Mouse (Mus musculus) CH12.LX (cell line): Measurements from ENCODE around the gene Myom3. TPM values are rescaled to one million over a fixed set of nuclear protein-coding genes. Genes with fewer than 3 reads are reported as not detected.

Experiments
- DNase-seq: peaks from one replicate; pipeline ENCODE4 v3.0.0-alpha.2; 2013; ENCODE audit errors: extremely low read depth
- H3K27ac ChIP-seq: 2 replicates; pipeline ENCODE4 v1.5.1; 2012; ENCODE audit warnings: low read depth, mild to moderate bottlenecking, control low read depth, moderate library complexity; ENCODE audit not compliant: insufficient read depth
- H3K27me3 ChIP-seq: replicated peaks from 2 replicates; pipeline ENCODE3; 2012; ENCODE audit warnings: inconsistent platforms
- H3K36me3 ChIP-seq, 2 experiments: replicated peaks in 1 of 2; 2 replicates each; pipeline versions ENCODE3 to v1.6.1; 2012; ENCODE audit warnings: inconsistent platforms in 1 of 2, low read length in 1 of 2, mild to moderate bottlenecking in 1 of 2, mixed read lengths in 1 of 2, moderate library complexity in 1 of 2; ENCODE audit not compliant: control insufficient read depth in 1 of 2, insufficient read depth in 1 of 2
- H3K4me1 ChIP-seq, 2 experiments: 2 replicates each; pipeline ENCODE4 v1.6.1; 2012; ENCODE audit warnings: inconsistent platforms in 1 of 2, moderate library complexity in 1 of 2; ENCODE audit not compliant: insufficient read depth in 2 of 2, control insufficient read depth in 1 of 2
- H3K4me2 ChIP-seq: 2 replicates; pipeline ENCODE4 v1.6.1; 2012; ENCODE audit warnings: low read depth, mild to moderate bottlenecking, control low read depth; ENCODE audit not compliant: poor library complexity, insufficient read depth, severe bottlenecking
- H3K4me3 ChIP-seq, 3 experiments: fragments of 150-350 bp in 1 of 3; sonication (generic) in 1 of 3; replicated peaks in 1 of 3; 2 replicates each; pipeline versions ENCODE3 to v1.5.1; 2011 to 2012; ENCODE audit warnings: low read depth in 2 of 3, low read length in 2 of 3, mild to moderate bottlenecking in 2 of 3, moderate library complexity in 2 of 3, control low read depth in 1 of 3, improper control_type of control experiment in 1 of 3, inconsistent platforms in 1 of 3, mixed read lengths in 1 of 3; ENCODE audit not compliant: poor library complexity in 1 of 3
- H3K79me2 ChIP-seq: replicated peaks from 2 replicates; pipeline ENCODE4 v1.6.1; 2012; ENCODE audit warnings: mild to moderate bottlenecking, moderate library complexity; ENCODE audit not compliant: control insufficient read depth, poor library complexity, insufficient read depth, severe bottlenecking; ENCODE audit errors: extremely low read depth
- H3K9ac ChIP-seq: 2 replicates; pipeline ENCODE4 v1.6.1; 2012; ENCODE audit warnings: low read depth, mild to moderate bottlenecking, control low read depth, moderate library complexity; ENCODE audit not compliant: insufficient read depth
- H3K9me3 ChIP-seq: replicated peaks from 2 replicates; pipeline ENCODE3; 2012; ENCODE audit warnings: low read length, inconsistent platforms, mixed read lengths
- BHLHE40 ChIP-seq: IDR thresholded peaks from 2 replicates; pipeline ENCODE4 v1.6.1; 2011; ENCODE audit warnings: mild to moderate bottlenecking, low read depth, low read length, improper control_type of control experiment
- CHD1 ChIP-seq: IDR thresholded peaks from 2 replicates; pipeline ENCODE4 v1.6.1; 2012; ENCODE audit warnings: low read depth, low read length, improper control_type of control experiment, inconsistent platforms
- CTCF ChIP-seq, 2 experiments: IDR thresholded peaks in 1 of 2; conservative IDR thresholded peaks in 1 of 2; 2 replicates each; pipeline ENCODE4 v1.5.1; 2011 to 2012; ENCODE audit warnings: low read depth in 2 of 2, low read length in 2 of 2, improper control_type of control experiment in 1 of 2, inconsistent platforms in 1 of 2, mild to moderate bottlenecking in 1 of 2, moderate library complexity in 1 of 2
- E2F4 ChIP-seq: IDR thresholded peaks from 2 replicates; pipeline ENCODE4 v1.6.1; 2011; ENCODE audit warnings: low read depth, low read length, improper control_type of control experiment; ENCODE audit not compliant: insufficient replicate concordance
- ELF1 ChIP-seq: IDR thresholded peaks from 2 replicates; pipeline ENCODE4 v1.6.1; 2014; ENCODE audit warnings: low read depth, mild to moderate bottlenecking, inconsistent platforms, low read length, improper control_type of control experiment
- EP300 ChIP-seq: IDR thresholded peaks from 2 replicates; pipeline ENCODE4 v1.6.1; 2011; ENCODE audit warnings: low read length, improper control_type of control experiment
- HCFC1 ChIP-seq: IDR thresholded peaks from 2 replicates; pipeline ENCODE4 v1.6.1; 2012; ENCODE audit warnings: low read depth, mild to moderate bottlenecking, inconsistent platforms, low read length, improper control_type of control experiment
- JUN ChIP-seq: IDR thresholded peaks from 2 replicates; pipeline ENCODE4 v1.6.1; 2011; ENCODE audit warnings: low read depth, mild to moderate bottlenecking, low read length, improper control_type of control experiment, moderate library complexity; ENCODE audit not compliant: insufficient read depth
- MAFK ChIP-seq: IDR thresholded peaks from 2 replicates; pipeline ENCODE4 v1.6.1; 2011; ENCODE audit warnings: low read length, improper control_type of control experiment; ENCODE audit not compliant: insufficient replicate concordance
- MAX ChIP-seq: IDR thresholded peaks from 2 replicates; pipeline ENCODE4 v1.6.1; 2011; ENCODE audit warnings: low read length, improper control_type of control experiment
- NELFE ChIP-seq: IDR thresholded peaks from 2 replicates; pipeline ENCODE4 v1.6.1; 2011; ENCODE audit warnings: low read depth, low read length, improper control_type of control experiment
- RCOR1 ChIP-seq: conservative IDR thresholded peaks from 2 replicates; pipeline ENCODE4 v1.6.1; 2012; ENCODE audit warnings: low read depth, mild to moderate bottlenecking, inconsistent platforms, low read length, improper control_type of control experiment
- SIN3A ChIP-seq: IDR thresholded peaks from 2 replicates; pipeline ENCODE4 v1.6.1; 2012; ENCODE audit warnings: low read length, improper control_type of control experiment, inconsistent platforms
- SMC3 ChIP-seq: IDR thresholded peaks from 2 replicates; pipeline ENCODE4 v1.6.1; 2011; ENCODE audit warnings: low read depth, low read length, improper control_type of control experiment
- TBP ChIP-seq: conservative IDR thresholded peaks from 2 replicates; pipeline ENCODE4 v1.6.1; 2011; ENCODE audit warnings: low read depth, low read length, improper control_type of control experiment
- USF1 ChIP-seq: IDR thresholded peaks from 2 replicates; pipeline ENCODE4 v1.6.1; 2014; ENCODE audit warnings: low read depth, mild to moderate bottlenecking, inconsistent platforms, low read length, improper control_type of control experiment
- USF2 ChIP-seq: conservative IDR thresholded peaks from 2 replicates; pipeline ENCODE4 v1.6.1; 2011; ENCODE audit warnings: low read depth, low read length, improper control_type of control experiment
- ZC3H11A ChIP-seq: IDR thresholded peaks from 2 replicates; pipeline ENCODE4 v1.6.1; 2012; ENCODE audit warnings: low read depth, mild to moderate bottlenecking, inconsistent platforms, low read length, improper control_type of control experiment
- ZKSCAN1 ChIP-seq: IDR thresholded peaks from 2 replicates; pipeline ENCODE4 v1.6.1; 2012; ENCODE audit warnings: low read depth, inconsistent platforms, low read length, improper control_type of control experiment, borderline replicate concordance
- dilution Hi-C: fragments of 300-500 bp; cut with MboI; formaldehyde crosslinking; loops from 2 replicates; pipeline ENCODE4 v1.14.3; 2020; ENCODE audit warnings: low sequenced_read_pairs; ENCODE audit not compliant: extremely low pct_unique_long_range_greater_than_20kb, extremely low pct_ligation_motif_present
- in situ Hi-C: fragments of 300-500 bp; cut with MboI; formaldehyde crosslinking; loops from 3 replicates; pipeline ENCODE4 v1.14.3; 2019; ENCODE audit warnings: low sequenced_read_pairs, low pct_ligation_motif_present, low pct_unique_long_range_greater_than_20kb, mixed read lengths
- polyA plus RNA-seq: library from polyadenylated mRNA; unstranded; fragments of >175 nt; gene quantifications from 2 replicates; pipeline ENCODE4 v1.2.1, GENCODE M21; 2012; ENCODE audit warnings: low read depth; ENCODE audit not compliant: insufficient read length
- total RNA-seq, 2 experiments: library from RNA; depleted of rRNA; stranded (reverse); fragments of 300-350 nt in 1 of 2; fragments of >200 nt in 1 of 2; gene quantifications; 2 replicates each; pipeline ENCODE4 v1.2.3; 2012 to 2014

Myom3 gene
- total and polyA plus RNA-seq, 3 experiments = 0.04 TPM; not detected in 2

DNA sequence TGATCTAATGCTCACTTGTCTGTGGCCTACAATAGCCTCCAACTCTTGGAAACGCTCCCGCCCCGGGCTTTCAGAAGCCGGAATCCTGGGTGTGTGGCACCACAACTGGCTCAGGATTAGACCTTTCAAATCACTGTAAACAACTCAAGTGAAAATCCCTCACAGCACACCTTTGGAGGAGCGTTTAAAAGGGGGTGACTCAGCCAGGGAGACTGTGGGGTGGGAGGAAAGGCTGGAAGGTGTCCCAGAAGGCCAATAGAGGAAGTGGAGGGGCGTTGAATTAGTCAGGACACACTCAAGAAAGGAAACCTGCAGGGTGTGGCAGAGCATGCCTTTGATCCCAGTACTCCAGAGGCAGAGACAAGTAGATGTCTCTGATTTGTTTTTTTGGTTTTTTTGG is 84.9 kb downstream of the Myom3 start:
- Histone ChIP-seq H3K9ac (no peak overlapping the region), H3K27me3 (peaks cover 6% of the 10 kb centered on the region), H3K36me3 (no peaks in the 10 kb centered on the region), H3K4me1 (no peaks in the 10 kb centered on the region), H3K4me3 (no peak overlapping the region), H3K27ac (no peak overlapping the region), H3K79me2 (no peaks in the 10 kb centered on the region), H3K4me2 (no peak overlapping the region), H3K9me3 (peaks cover 15% of the 10 kb centered on the region)
- TF ChIP-seq RCOR1 (no peak), MAFK (no peak), HCFC1 (no peak), SMC3 (no peak), MAX (no peak), USF2 (no peak), EP300 (no peak), CTCF (conservative IDR thresholded peaks at IDR 0.05 in 1 of 2, IDR thresholded peaks at IDR 0.05 in 1 of 2; ENCODE audit: low read depth in 2 of 2, low read length in 2 of 2) (no peak), E2F4 (no peak), ZC3H11A (no peak), NELFE (no peak), TBP (no peak), ELF1 (no peak), JUN (no peak), USF1 (no peak), ZKSCAN1 (no peak), BHLHE40 (no peak), SIN3A (no peak)
- in situ Hi-C loops (no loop called here), dilution Hi-C loops (no loop called here)
- no peak for DNase-seq

DNA sequence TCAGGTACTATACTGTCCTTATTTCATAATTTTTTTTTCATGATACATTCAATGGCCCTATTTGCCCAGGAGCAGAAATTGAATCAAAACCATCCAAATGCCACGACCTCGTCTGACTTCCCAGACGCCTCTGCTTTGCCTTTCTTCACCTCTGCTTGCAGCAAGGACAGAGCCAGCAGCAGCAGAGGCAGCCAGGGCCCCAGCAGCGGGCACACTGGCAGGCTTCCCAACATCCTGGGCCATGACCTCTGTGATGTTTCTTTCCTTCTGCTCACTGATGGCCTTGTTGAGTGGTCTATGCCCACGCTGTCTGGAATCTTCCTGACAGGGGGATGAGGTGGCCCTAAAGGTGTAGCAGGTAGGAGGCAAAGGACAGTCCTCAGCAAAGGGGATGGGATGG is 88.1 kb downstream of the Myom3 start:
- no peak for TF ChIP-seq ELF1
- TF ChIP-seq CHD1 = no peak
- no peak for TF ChIP-seq USF1
- TF ChIP-seq, all 38 proteins: peak for 0
- H3K4me2 ChIP-seq = no peak overlapping the region
- no peaks in the 10 kb centered on the region for H3K79me2 ChIP-seq
- in situ Hi-C loops = no loop called here
- no peak for DNase-seq
- no peak overlapping the region for H3K27ac ChIP-seq
- dilution Hi-C loops = no loop called here
- no peak overlapping the region for H3K4me3 ChIP-seq
- H3K36me3 ChIP-seq = no peaks in the 10 kb centered on the region
- peaks cover 2% of the 10 kb centered on the region for H3K27me3 ChIP-seq
- H3K9ac ChIP-seq = no peak overlapping the region
- H3K9me3 ChIP-seq = peaks cover 8% of the 10 kb centered on the region
- no peaks in the 10 kb centered on the region for H3K4me1 ChIP-seq
